Mouse (Mus musculus) liver, adult 2 months (tissue): ENCODE measurements around the gene Rgs8.

ENCODE experiments used
- CTCF ChIP-seq: fragments of 200-500 bp; IDR thresholded peaks from 2 replicates; pipeline ENCODE4 v1.5.1; 2011; ENCODE audit warnings: low read depth, low read length, control low read depth
- POLR2A ChIP-seq: fragments of 200-500 bp; IDR thresholded peaks from 2 replicates; pipeline ENCODE4 v1.6.1; 2011; ENCODE audit warnings: low read length, control low read depth; ENCODE audit not compliant: insufficient read depth; ENCODE audit errors: extremely low read depth

DNA sequence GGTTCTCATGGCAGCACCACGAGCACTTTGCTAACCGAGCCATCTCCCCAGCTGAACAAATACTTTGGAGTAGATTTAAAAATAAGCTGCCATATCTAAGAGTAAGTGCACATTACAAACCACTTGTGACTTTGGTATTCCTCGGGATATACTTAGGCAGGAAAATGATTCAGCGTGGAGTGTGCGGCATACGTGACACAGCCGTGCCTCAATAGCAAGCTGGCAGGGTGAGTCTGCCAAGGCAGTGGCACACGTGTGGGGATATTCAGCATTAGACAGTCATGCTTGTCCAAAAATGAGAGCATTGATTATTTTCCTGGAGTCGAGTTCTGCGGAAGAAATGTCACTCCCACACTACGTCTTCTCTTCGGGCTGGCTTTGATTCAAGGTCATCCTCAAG is 21.1 kb downstream of the Rgs8 start:
- no peak for TF ChIP-seq CTCF
- no peak for TF ChIP-seq POLR2A
